Mouse (Mus musculus): ENCODE measurements around the gene Olfr1197. TPM values are rescaled to one million over a fixed set of nuclear protein-coding genes. Genes with fewer than 3 reads are reported as not detected.

Gene Olfr1197
- not detected for total RNA-seq (2022)

- no peak for DNase-seq
Observed at GRCm38 (mm10) chr2:88732266-88732665, at the start of gene Olfr1197. TSS of gene Olfr1197 (minus strand) at chr2:88732366.

DNA sequence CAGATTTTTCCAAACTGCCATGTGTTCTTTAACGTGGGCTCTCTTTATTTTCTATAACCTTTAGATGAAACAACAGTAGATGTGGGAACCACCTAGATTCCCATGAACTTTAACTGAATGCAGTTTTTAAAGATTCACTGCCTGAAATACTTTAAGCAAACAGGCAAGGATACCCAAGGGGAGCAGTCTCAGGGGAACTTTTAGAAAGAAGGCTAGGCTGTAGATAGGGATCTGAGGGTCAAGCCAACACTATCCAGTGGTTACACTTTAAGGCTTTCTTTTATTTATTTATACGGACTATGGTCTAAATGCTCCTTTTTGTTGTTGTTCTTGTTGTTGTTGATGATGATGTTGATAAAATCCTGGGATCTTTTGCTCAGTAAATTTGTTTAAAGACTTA lies 38.2 kb upstream of the Olfr1197 start, which contains the start of gene Olfr1200:
Gene Olfr1200 (minus strand): TSS at position 101 of the 400 bp plus-strand sequence.
- no peak for DNase-seq

- no peak for DNase-seq
Observed at GRCm38 (mm10) chr2:88760369-88760768, 28.2 kb upstream of the Olfr1197 start, which contains the start of gene Olfr1199. TSS of gene Olfr1199 (minus strand) at chr2:88760469.

GRCm38 (mm10) chr2:88751270-88751669 lies 19.1 kb upstream of the Olfr1197 start, which contains the start of gene Olfr1198:
TSS of gene Olfr1198 (minus strand) at chr2:88751370.
- DNase-seq: no peak

DNA sequence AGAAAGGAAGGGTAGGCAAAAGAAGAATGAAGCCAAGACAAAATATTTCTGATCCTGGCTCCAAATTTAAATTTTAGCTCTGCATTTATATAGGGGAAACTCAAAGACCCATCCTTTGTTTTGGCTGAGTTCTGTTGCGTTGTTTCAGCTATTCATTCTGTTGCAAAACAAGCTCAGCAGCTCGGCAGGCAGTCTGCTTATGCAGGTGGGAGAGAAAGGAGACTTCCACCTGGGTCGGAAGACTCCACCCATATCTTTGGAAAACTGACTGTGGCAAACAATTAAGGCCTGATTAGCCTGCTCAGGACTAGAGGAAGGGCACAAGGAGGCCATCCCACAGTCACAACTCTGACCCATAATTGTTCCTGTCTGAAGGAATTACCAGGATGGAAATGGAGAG lies 11.2 kb upstream of the Olfr1197 start:
- no peak for DNase-seq

DNA sequence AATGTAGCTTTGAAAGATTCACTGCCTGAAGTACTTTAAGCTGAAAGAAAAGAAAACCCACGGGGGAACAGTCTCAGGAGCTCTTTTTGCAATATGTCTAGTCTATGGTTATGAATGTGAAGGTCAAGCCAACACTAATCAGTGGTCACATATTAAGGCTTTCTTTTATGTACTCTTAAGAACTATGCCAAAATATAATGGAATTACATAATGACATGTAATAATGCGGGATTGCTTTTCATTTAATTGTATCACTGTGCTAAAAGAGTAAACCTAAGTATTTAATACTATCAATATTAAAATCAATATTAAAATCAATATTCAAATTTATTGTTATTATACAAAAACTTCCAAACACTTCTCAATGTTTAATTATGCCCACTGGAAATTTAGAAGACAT lies 27.7 kb downstream of the Olfr1197 start, which contains the start of gene Olfr1196:
Gene Olfr1196 (minus strand): TSS at position 101 of the 400 bp plus-strand sequence.
- no peak for DNase-seq

DNA sequence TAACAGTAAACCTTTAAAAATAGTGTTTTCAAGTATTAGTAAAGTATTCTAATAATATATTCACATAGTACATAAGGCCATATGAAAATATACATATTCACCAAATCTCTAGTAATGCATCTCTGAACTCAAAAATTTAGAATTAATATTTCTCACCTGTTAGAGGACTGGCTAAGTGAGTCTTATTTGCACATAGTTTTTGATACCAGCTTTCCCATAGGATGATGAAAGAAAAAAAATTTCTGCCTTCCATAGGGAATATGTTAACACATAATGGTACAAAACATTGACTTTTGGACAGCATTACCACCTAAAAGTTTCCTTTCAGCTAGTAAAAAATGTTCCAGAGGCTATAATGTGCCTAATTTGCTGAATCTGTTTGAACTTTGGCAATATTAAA lies 43.1 kb downstream of the Olfr1197 start, which contains the start of gene Olfr1195:
Gene Olfr1195 (minus strand): TSS at position 101 of the 400 bp plus-strand sequence.
- DNase-seq: no peak

Other genes starting within 250 kb of the Olfr1197 start
- gene Olfr1184, start 248.8 kb downstream of the Olfr1197 start, total RNA-seq (2022): not detected
- gene Olfr1185-ps1, start 239.0 kb downstream of the Olfr1197 start, total RNA-seq (2022): not detected
- gene Olfr1186, start 213.8 kb downstream of the Olfr1197 start, total RNA-seq (2022): not detected
- not detected for gene Olfr1188, start 175.4 kb downstream of the Olfr1197 start, total RNA-seq (2022)
- not detected for gene Olfr1189, start 145.9 kb downstream of the Olfr1197 start, total RNA-seq (2022)
- gene Olfr1191-ps1, start 91.8 kb downstream of the Olfr1197 start, total RNA-seq (2022): not detected
- gene Olfr1192-ps1, start 83.9 kb downstream of the Olfr1197 start, total RNA-seq (2022): not detected
- gene Olfr1193, start 56.7 kb downstream of the Olfr1197 start, total RNA-seq (2022): not detected
- gene Olfr1195, start 43.2 kb downstream of the Olfr1197 start, total RNA-seq (2022): not detected
- gene Olfr1196, start 27.8 kb downstream of the Olfr1197 start, total RNA-seq (2022): not detected
- not detected for gene Olfr1198, start 19.0 kb upstream of the Olfr1197 start, total RNA-seq (2022)
- gene Olfr1199, start 28.1 kb upstream of the Olfr1197 start, total RNA-seq (2022): not detected
- not detected for gene Olfr1200, start 38.1 kb upstream of the Olfr1197 start, total RNA-seq (2022)
- gene Olfr1201, start 60.7 kb upstream of the Olfr1197 start, total RNA-seq (2022): not detected
- gene Olfr1202, start 82.1 kb upstream of the Olfr1197 start, total RNA-seq (2022): not detected
- not detected for gene Olfr1205, start 97.4 kb upstream of the Olfr1197 start, total RNA-seq (2022)
- not detected for gene Olfr1204, start 116.9 kb upstream of the Olfr1197 start, total RNA-seq (2022)
- not detected for gene Olfr1206, start 130.9 kb upstream of the Olfr1197 start, total RNA-seq (2022)
- gene Olfr1208, start 169.9 kb upstream of the Olfr1197 start, total RNA-seq (2022): not detected
- not detected for gene Olfr1209, start 182.8 kb upstream of the Olfr1197 start, total RNA-seq (2022)
- not detected for gene Olfr1211, start 205.7 kb upstream of the Olfr1197 start, total RNA-seq (2022)
- not detected for gene Olfr1212, start 221.6 kb upstream of the Olfr1197 start, total RNA-seq (2022)
- not detected for gene Gm13762, start 247.9 kb upstream of the Olfr1197 start, total RNA-seq (2022)

All from adrenal gland, adult 8-10 months (tissue).